Mouse (Mus musculus) myocyte (in vitro differentiated cells): Measurements from ENCODE around the gene Chaf1a.

Experiments
- E2F4 ChIP-seq: IDR thresholded peaks from one replicate; pipeline ENCODE4 v1.6.1; 2011; ENCODE audit warnings: mild to moderate bottlenecking, control low read depth, moderate library complexity; ENCODE audit not compliant: insufficient read depth
- POLR2A ChIP-seq: IDR thresholded peaks from one replicate; pipeline ENCODE4 v1.6.1; 2011; ENCODE audit warnings: low read depth, mild to moderate bottlenecking, control low read depth, moderate library complexity; ENCODE audit not compliant: insufficient read length
- POLR2AphosphoS2 ChIP-seq: IDR thresholded peaks from one replicate; pipeline ENCODE4 v1.6.1; 2011; ENCODE audit warnings: low read depth, control low read depth; ENCODE audit not compliant: insufficient read length
- TCF3 ChIP-seq: IDR thresholded peaks from one replicate; pipeline ENCODE4 v1.6.1; 2011; ENCODE audit warnings: low read depth, control low read depth; ENCODE audit not compliant: insufficient read length
- USF1 ChIP-seq: IDR thresholded peaks from one replicate; pipeline ENCODE4 v1.6.1; 2011; ENCODE audit warnings: low read depth, mild to moderate bottlenecking, control low read depth, moderate library complexity

GRCm38 (mm10) chr17:56030919-56031318 lies 9.3 kb upstream of the Chaf1a start:
- TF ChIP-seq POLR2A: no peak
- peak; percentile 3 for TF ChIP-seq TCF3
- no peak for TF ChIP-seq USF1
- no peak for TF ChIP-seq E2F4
- no peak for TF ChIP-seq POLR2AphosphoS2
